Mouse (Mus musculus) T-helper 17 cell (primary cell): ENCODE measurements around the gene Capn15.

Experiments used
- in situ Hi-C, 2 experiments: fragments of 300-600 bp; cut with MboI, MseI; formaldehyde crosslinking; loops; 1 replicate in 1 of 2; 2 replicates in 1 of 2; pipeline ENCODE4 v1.15.1; 2025; ENCODE audit warnings: high pct_unique_total_duplicates in 2 of 2

Gene Capn15

DNA sequence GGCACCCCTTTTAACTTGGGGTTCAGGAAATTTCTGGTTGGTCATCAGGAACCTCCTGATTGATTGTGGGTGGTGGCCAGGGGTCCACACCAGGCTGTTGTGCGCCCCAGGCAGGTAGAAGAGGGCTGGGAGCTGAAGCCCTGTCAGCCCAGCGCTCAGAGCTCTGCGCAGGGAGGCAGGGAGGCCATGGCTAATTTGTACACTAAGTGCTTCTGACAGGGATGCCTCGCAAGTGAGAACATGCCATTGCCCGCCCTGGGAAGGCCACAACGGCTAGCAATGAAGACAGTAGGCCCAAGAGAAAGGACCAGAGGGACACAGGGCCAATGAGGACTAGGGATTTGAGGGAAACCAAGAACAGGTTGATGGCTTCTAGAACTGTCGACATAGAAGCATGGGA is 29.0 kb downstream of the Capn15 start:
- in situ Hi-C loops = no loop called here

DNA sequence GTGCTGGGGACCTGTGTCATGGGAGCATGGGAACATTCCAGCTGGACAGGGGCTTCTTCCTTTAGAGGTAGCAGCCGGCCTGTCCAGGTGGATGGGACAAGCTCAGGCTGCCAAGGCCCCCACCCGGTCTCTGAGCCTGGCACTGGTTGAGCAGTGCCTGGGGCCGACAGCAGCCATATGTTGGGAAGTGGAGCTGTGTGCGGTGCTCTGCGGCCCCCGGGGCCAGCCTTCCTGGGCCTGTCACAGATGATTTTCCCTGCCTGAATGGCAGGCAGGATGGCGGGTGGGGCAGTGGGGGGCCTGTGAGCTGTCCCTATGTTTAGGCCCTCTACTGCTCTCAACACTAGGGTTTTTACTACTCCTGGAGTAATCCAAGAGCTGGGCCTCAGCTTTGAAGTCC is 29.4 kb downstream of the Capn15 start:
- in situ Hi-C loops = no loop called here

DNA sequence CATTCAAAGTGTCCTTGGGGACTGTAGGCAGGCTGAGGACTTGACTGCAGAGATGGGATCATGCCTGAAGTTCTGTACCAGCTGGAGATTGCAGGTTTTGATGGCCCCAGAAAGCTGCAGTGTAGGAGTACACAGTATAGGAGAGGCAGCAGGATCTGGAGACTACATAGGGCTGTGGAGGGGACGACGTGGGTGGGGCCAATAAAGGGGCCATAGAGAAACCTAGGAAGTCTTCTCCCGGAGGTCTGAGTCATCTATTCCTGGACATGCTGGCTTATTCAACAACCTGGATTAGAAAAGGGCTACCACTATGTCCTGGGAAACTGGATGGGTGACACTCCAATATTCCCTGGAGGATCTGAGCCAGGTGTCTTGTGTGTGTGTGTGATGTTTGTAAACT is 29.9 kb downstream of the Capn15 start:
- in situ Hi-C loops = no loop called here

DNA sequence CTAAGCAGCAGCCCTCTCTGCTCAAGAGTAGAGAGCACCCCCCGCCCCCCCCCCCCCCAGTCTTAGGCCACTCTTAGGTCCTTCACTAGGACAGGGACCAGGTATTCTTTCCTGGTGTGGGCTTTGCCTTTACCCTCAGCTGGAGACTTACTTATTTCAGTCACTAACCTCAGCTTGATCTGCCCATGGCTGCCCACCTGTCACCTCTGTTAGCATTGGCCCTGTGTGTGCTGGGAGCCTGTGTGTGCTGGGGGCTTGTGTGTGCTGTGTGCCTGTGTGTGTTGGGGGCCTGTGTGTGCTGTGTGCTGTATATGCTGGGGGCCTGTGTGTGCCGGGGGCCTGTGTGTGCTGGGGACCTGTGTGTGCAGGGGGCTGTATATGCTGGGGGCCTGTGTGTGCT is 30.9 kb downstream of the Capn15 start:
- in situ Hi-C loops = no loop called here

DNA sequence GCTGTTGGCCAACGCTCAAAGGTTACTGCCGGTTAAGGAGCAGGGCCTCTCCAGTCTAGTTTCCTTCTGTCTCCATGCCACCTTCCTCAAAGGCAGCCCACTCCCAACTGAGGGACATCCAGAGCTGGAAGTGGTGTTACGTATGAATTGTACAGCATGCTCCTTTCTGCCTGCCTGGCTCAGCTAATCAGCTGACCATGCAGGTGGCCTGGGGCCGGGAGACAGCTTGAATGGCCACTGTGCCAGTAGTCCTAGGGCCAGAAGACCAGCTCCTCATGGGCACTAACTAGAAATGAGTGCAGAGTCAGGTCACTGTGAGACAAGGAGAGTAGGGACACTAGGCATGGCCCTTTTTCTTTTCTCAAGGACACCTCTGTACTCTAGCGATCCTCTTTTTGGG is 32.4 kb downstream of the Capn15 start:
- in situ Hi-C loops = no loop called here

DNA sequence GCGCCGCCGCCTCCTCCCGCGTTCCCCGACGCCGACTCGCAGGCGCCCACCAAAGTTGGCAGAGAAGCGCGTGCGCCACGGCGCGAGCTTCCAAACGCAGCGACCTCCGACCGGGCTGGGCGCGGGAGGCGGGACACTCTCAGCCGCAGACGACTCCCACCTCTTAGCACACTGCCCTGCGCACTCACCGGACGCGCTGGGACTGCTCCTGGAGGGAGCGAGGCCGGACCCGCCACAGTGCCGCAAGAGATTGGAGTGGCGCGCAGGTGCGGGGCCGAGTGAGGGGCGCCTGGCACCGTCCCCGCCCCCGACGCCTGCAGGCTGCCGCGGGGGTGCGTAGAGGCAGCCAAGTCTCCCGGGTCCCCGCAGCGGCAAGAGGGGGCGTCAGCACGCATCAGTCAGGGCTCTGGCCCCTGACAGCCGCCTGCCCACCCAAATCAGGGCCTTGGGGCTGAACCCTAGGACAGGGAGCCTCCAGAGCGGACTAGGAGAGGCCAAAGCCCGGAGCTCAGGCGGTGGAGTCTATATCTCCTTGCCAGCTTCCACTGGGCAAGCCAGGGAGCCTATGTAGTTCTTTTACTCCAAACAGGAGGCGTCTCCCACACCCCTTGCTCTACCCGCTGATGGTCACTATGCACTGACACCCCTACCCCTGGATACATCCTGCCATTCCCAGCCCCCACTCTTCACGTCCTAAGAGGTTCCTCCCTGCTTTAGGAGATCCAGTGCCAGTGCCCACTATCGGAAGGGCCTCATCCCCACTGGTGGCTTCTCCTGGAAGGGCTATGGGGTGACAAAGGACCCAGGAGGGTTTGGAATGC is 33.6 kb downstream of the Capn15 start, which contains the start of gene A930017K11Rik:
Gene A930017K11Rik, minus strand, starts transcription at position 763 of the 821 bp plus-strand sequence.
- in situ Hi-C loops = no loop called here

DNA sequence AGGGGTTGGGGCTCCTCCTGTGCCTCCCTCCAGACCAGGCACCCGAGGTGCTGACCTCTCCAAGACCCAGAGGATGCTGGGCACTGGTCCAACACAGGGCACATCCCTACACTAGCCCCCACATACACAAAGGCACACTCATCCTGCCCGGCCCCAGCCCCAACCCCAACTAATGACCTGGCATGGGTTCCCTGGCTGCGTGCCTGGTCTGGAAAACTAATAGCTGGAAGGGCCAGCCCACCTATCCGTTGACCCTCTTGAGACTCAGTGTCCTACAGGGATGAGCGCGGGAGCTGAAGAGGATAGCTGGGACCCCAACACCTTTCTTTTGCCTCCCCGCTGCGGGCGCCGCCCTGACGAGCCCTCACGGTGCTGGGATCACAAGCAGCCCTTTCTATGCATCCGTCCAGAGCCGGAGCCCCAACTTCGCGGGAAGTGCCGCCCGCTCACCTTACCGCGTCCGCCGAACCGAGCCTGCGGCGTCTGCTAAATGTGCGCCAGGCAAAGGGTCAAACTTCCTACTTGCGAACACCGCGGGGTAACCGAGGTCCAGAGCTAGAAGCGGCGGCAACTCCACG is 34.3 kb downstream of the Capn15 start:
- in situ Hi-C loops = no loop called here

DNA sequence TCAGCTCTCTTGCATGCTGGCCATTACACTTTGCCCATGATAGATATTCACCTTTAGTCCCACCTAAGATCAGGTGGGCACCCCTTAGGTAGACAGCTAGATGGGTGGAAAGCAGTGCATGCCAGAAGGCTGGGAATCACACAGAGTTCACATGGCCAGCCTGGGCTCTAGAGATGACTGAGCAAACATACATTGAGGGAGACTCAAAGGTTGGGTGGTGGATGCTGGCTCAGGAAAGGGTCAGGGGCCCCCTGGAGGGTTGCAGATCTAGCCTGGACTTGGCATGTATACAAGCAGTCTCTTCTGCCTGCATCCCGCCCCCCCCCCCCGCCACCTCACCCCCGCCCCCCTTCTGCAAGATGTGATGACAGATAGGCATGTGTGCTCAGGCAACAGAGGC is 34.9 kb downstream of the Capn15 start:
- in situ Hi-C loops = no loop called here

DNA sequence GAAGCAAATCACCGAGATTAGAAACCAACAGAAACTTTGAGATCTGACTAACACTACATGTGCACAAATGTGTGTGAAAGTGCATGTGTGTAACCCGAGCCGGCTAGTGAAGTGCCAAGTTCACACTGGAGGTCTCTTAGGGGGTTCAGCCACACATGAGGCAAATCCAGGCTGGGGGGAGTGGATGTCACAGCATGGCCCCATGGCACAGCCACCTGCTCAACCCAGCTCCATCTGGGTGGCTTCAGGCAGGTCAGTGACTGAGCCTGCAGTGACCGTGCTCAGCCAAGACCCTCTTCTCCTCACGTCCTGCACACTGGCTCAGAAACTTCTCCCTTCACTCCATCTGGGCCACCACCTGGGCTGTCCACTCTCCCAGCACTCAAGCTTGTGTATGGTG is 35.6 kb downstream of the Capn15 start:
- in situ Hi-C loops = no loop called here

DNA sequence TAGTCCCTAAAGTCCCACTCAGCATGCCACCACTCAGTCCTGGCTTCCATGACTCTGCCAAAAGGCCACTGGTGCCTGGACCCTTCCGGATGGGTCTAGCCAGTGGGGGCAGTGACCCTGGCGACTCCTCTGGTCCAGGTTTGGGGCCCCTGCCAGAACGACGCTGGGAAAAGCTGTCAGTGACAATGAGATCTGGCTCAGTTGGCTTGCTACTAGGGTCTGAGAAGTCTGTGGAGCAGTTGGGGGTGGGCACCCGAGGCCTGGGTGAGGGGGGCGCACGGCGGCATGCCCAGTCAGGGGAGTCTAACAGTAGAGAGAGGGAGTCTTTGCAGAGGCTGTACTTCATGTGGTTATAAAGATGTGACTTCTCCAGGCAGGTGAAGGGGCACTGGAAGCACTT is 37.5 kb downstream of the Capn15 start:
- in situ Hi-C loops = no loop called here

DNA sequence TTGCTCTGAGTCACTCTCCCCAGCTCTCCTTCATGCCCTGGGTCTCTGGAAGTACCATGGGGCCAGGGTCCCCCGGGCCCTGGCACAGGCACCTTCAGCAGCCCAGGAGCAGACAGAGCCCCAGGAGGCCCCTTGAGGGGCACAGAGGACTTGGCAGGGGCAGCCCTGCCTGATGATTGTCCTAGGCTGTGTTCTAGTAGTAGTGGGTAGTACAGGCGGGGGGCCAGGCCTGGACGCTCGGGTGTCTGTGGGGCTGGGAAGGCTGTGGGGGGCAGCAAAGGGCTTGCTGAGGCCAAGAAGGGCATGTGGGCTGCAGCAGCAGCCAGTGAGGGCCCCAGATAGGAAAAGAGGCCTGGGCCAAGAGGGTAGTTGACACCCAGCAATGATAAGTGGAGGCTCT is 38.0 kb downstream of the Capn15 start:
- in situ Hi-C loops = no loop called here

DNA sequence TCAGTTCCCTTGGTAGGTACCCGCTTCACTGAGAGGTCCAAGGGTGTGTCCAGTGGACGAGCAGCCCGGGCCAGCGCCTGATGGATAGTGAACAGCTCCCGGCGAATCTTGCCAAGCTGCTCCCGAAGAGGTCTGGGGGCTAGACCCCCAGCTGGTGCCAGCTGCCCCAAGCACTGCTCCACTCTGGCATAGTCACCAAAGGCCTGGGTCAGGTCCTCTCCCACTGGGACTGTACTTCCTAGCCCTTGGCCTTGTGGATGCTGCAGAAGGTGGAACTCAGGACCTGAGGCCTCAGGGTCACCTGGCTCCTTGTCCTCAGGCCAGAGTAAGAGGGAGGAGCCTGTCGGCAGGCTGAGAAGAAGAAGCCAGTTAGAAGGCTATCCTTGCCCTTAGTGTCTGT is 38.7 kb downstream of the Capn15 start:
- in situ Hi-C loops = no loop called here

DNA sequence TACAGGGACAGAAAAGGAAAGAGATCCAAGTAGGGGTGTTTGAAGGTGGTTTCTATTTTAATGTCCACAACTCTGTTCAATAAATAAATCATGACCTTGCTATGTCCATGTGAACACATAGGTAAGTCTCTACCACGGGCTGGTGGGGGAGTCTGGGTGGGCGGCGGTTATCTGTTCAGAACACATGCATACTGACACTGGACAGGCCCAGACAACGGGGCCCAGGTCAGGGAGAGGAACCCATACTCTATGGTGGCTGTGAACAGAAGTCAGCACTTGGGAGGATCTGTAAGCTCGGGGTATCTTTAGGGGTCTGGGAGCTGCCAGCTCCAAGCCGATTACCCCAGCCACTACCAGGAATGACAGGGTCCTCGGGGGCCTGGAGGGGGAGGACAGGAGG is 39.2 kb downstream of the Capn15 start:
- in situ Hi-C loops = no loop called here

DNA sequence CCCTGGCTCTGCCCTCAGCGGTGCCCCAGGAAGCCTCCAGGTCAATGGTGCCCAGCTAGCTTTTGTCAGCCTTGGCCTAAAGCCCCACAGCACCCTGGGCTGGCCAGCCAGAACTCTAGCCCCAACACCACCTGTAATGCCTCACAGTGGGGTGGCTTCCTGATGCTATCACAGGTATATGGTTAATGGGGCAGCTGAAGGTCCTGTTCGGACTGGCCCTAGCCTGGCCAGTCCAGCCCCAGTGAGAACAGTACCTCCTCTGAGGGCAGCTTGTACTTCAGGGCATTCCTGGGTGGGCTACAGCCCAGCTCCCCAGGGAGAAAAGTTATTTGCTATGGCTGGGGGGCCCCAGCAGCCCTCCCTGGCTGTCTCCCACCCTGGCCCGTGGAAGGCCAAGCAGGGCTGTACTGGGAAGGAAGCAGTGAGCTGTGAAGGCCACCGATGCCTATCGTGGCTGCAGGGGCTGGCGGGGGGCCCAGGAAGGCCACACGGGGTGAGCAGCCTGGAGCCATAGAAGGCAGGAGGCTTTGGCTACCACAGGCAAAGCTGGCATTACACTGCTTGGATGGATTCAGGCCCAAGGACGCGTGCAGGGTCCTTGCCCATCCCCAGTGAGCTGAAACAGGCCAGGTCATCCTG is 40.0 kb downstream of the Capn15 start:
- in situ Hi-C loops = no loop called here

DNA sequence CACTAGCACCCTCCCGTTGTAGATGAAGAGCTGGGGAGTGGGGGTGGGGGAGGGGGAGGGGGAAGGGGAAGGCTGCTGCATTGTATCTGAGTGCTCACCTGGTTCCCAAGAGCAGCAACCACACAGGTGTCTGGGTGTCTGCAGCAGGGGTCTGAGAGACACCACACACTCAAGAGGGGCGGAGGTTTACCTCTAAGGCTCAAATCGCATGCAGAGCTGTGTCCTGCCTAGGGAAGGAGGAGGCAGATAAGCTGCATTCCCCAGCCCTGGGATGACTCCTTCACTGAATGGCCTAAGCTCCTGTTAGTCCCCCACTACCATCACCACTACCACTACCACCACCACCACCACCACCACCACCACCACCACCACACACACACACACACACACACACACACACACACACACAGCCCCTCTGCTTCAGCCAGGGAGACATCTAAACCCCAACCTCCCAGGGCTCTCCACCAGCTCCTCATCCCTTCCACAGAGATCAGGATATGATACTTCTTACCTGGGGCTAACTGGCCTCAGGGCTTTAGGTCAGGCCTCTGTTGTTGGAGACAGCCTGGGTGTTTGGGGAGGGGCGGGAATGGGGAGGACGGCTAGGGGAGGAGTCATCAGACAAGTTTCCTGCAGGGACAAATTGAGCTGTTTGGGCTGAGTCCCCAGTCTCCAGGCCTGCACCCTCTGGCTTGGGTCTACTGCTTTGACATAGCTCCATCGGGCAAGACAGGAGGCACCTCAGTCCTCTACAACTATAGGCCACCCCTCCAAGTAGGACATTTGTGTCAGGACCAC is 41.0 kb downstream of the Capn15 start, which contains the start of the genes Pigq and Nhlrc4:
Gene Pigq, minus strand, starts transcription at position 571 of the 798 bp plus-strand sequence.
Gene Nhlrc4, minus strand, starts transcription at position 596 of the 798 bp plus-strand sequence.
- in situ Hi-C loops = no loop called here

DNA sequence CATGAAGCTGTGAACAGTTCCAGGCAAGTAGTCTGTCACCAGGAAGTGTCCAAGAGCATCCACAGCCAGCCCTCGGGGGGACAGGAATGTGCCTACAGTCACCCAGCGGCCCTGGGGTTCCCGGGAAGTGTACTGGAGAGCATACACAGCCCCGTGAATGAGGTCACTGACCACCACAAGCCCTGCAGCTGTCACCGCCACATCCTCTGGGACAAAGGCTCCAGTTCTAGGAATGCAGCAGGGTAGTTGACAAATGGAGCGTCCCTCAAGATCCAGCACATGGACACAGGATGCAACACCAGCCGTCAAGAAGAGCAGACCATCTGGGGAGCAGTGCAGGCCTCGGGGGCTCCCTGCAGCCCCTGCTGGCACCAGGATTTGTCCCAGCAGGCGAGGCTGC is 41.8 kb downstream of the Capn15 start:
- in situ Hi-C loops = no loop called here

DNA sequence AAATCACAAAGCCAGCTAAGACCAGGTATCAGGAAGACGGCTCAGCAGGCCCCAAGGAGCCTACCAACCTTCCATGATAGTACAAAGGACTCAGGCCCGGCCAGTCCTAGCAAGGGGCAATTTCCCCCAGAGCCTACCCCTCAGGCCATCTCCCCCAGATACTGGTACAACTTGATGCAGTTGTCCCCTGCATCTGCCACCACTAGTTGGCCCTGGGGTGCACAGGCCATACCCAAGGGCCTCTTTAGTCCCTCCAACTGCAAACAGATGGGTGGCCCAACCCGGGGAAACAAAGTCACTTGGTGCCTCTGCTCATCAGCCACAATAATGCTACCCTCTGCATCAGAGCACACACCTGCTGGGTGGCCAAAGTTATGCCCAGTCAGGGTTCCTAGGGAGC is 42.4 kb downstream of the Capn15 start:
- in situ Hi-C loops = no loop called here

DNA sequence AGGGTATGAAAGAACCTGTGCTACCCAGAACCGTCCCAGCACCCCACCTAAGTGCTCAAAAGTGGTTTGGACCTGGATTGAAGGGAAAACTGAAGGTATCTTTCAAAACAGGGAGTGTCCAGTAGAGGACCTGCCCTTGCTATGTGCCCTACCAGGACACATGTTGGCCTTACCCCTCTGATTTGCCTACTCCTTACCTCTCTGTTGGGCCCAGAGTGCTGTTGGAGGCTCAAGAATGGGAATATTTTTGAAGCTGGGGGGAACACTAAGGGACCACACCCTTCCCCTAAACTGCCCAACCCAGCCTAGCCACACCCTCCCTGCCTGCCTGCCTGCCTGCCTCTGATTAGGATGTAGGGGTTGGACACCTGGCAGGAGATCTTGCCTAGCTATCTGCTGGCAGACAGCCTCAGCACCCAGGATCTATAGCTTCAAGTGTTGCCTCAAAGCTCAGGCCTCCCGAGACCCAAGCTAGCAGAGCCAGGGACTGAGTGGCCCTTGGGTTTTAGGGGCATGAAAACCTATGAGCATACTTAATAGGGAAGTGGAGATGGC is 42.9 kb downstream of the Capn15 start:
- in situ Hi-C loops = no loop called here

DNA sequence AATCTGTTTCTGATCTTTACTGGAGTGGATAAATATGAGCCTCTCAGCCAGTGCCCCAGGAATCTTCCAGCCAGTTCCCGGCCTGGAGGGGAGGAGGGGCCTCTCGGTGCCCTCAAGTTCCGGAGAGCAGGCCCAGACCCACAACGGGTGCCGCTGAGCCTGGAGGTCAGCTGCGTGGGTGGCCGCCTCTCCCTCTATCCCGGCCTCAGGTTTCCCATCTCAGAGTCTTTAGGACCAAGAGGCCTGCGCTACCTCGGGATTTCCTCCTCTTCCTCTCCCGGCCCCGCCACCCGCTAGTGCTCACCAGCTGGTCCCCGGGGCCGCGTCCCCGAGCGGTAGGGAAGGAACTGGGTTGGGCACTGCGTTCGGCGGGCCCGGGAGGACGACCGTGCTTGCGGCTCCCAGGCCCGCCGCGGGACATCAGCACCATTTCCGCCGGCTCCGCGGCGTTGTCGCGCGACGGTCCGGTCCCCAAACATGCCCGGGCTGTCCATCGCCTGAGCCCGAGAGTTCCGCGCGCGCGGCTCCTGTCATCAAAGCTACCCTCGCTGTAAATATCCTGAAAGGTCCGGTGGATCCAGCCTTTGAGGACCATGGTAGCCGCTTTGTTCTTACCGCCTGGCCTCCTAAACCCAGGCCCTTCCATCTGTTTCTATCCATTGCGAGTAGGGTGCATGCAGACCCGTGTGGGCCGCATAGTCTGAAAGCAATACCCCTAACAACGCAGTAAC is 43.9 kb downstream of the Capn15 start:
- in situ Hi-C loops = no loop called here

DNA sequence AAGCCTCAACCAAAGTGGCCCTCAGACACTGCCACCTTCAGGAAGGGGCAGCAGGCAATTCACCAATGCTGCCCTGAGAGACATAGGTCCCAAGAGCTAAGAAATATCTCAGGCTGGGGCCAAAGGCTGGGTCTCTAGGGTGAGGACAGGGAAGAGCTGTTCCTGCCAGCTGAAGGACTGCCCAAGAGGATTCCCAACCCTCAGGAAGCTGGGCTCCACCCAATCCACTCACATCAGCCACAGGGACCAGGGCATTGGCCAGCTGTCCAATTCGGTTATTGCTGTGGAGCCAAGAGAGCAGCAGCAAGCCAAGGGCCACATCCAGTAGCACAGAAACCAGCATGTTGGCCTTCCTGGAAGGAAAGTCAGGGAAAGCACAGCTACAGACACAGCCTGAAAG is 51.1 kb downstream of the Capn15 start:
- in situ Hi-C loops = no loop called here

DNA sequence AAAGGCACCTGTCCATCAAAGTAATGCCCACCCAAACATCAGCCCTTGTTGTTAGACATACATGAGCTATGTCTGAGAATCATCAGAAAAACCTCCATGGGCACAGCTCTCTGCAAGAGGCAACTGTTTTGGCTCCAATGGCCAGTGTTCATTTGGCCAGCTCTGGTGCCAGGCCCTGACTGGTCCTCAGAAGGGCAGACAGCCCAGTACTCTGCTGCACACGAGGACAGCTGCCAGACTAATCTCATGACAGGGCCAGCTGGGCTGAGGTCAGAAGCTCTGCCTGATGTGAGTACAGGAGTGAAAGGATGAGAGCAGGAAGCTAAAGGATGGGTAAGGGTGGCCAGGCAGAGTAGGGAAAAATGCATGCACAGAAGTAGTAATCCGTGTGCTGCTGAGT is 60.2 kb downstream of the Capn15 start:
- in situ Hi-C loops = no loop called here
